Mouse (Mus musculus): ENCODE measurements around the gene Slc30a7. TPM values are rescaled to one million over a fixed set of nuclear protein-coding genes. Genes with fewer than 3 reads are reported as not detected.
"Not testable (repeated sequence)": the region's sequence is repeated elsewhere in the genome, so short reads cannot be mapped to it uniquely, and the experiment has no call there.

Slc30a7 gene
- total and polyA plus RNA-seq, 3 experiments: 8.1 to 19.1 TPM; not detected in 1

- DNase-seq (ENCODE audit: low read depth, low spot score): no peak
- Histone ChIP-seq H3K27ac (ENCODE audit: control insufficient read depth, low read depth, low read length) (no peak overlapping the region), H3K9ac (ENCODE audit: control insufficient read depth, low read depth, low read length, poor library complexity, severe bottlenecking) (no peak overlapping the region), H3K36me3 (ENCODE audit: control insufficient read depth in 1 of 2, insufficient read depth in 2 of 2, low read length in 2 of 2) (peaks cover 0 to 21% of the 10 kb centered on the region in 2 experiments; a peak in 3 of 4 replicates), H3K4me3 (ENCODE audit: control insufficient read depth in 1 of 2, insufficient read depth in 1 of 2, low read depth in 2 of 2, low read length in 2 of 2) (no peak overlapping the region), H3K27me3 (ENCODE audit: control insufficient read depth in 1 of 2, insufficient read depth in 2 of 2, low read length in 2 of 2) (no peaks in the 10 kb centered on the region), H3K4me1 (ENCODE audit: control insufficient read depth in 1 of 2, insufficient read depth in 2 of 2, low read length in 2 of 2) (no peaks in the 10 kb centered on the region), H3K9me3 (replicated peaks; ENCODE audit: insufficient read depth, low read length) (no peaks in the 10 kb centered on the region), H3K79me2 (ENCODE audit: control insufficient read depth, insufficient read depth, low read length, poor library complexity) (no peaks in the 10 kb centered on the region)
- TF ChIP-seq BHLHE40 (IDR thresholded peaks at IDR 0.05; ENCODE audit: borderline replicate concordance, low read depth, low read length) (no peak), MAZ (IDR thresholded peaks at IDR 0.05; ENCODE audit: low read depth, low read length) (no peak), POLR2AphosphoS2 (IDR thresholded peaks at IDR 0.05; ENCODE audit: low read length) (no peak), RCOR1 (IDR thresholded peaks at IDR 0.05; ENCODE audit: low read depth, low read length) (no peak), NRF1 (IDR thresholded peaks at IDR 0.05; ENCODE audit: insufficient read depth, low read depth, low read length, poor library complexity, severe bottlenecking) (no peak), EP300 (IDR thresholded peaks at IDR 0.05; ENCODE audit: low read depth in 1 of 2, low read length in 2 of 2) (no peak), ZMIZ1 (IDR thresholded peaks at IDR 0.05; ENCODE audit: low read depth, low read length) (no peak), POLR2AphosphoS5 (IDR thresholded peaks at IDR 0.05; ENCODE audit: borderline replicate concordance, low read depth, low read length) (no peak), POLR2A (IDR thresholded peaks at IDR 0.05; ENCODE audit: control insufficient read depth in 1 of 2, insufficient read depth in 1 of 2, low read depth in 1 of 2, low read length in 2 of 2, poor library complexity in 1 of 2) (no peak), JUND (IDR thresholded peaks at IDR 0.05; ENCODE audit: low read depth, low read length) (no peak), KAT2A (conservative IDR thresholded peaks at IDR 0.05; ENCODE audit: low read depth, low read length) (no peak), ZC3H11A (IDR thresholded peaks at IDR 0.05; ENCODE audit: low read depth, low read length) (no peak), ELF1 (IDR thresholded peaks at IDR 0.05; ENCODE audit: low read depth, low read length) (no peak), TAL1 (IDR thresholded peaks at IDR 0.05; ENCODE audit: low read length) (no peak), MXI1 (IDR thresholded peaks at IDR 0.05; ENCODE audit: low read depth, low read length) (no peak), ZNF384 (IDR thresholded peaks at IDR 0.05; ENCODE audit: low read depth, low read length) (no peak)
Observed at GRCm38 (mm10) chr3:115924401-115925190, 82.6 kb downstream of the Slc30a7 start.

DNA sequence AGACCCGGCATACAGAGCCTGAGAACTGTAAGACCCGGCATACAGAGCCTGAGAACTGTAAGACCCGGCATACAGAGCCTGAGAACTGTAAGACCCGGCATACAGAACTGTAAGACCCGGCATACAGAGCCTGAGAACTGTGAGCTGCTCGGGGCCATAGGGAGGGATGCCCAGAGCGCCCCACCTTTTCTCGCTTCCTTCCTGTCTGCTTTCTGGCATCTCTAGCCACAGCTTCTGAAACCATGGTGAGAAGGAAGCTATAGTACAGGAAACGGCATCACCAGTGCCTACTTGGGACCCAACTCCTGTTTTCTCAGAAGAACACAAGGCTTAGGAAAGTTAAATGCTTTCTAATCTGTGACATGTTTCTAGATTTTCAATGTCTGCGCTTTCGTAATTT, 99.8 kb downstream of the Slc30a7 start:
- not testable (repeated sequence) for H3K4me3 ChIP-seq (ENCODE audit: control insufficient read depth in 1 of 2, insufficient read depth in 1 of 2, low read depth in 2 of 2, low read length in 2 of 2); DNase-seq (ENCODE audit: low read depth, low spot score); H3K4me1 ChIP-seq (ENCODE audit: control insufficient read depth in 1 of 2, insufficient read depth in 2 of 2, low read length in 2 of 2); H3K9ac ChIP-seq (ENCODE audit: control insufficient read depth, low read depth, low read length, poor library complexity, severe bottlenecking); H3K27ac ChIP-seq (ENCODE audit: control insufficient read depth, low read depth, low read length); H3K9me3 ChIP-seq (replicated peaks; ENCODE audit: insufficient read depth, low read length); H3K27me3 ChIP-seq (ENCODE audit: control insufficient read depth in 1 of 2, insufficient read depth in 2 of 2, low read length in 2 of 2); H3K79me2 ChIP-seq (ENCODE audit: control insufficient read depth, insufficient read depth, low read length, poor library complexity)
- peaks cover 7 to 18% of the 10 kb centered on the region in 2 experiments for H3K36me3 ChIP-seq (ENCODE audit: control insufficient read depth in 1 of 2, insufficient read depth in 2 of 2, low read length in 2 of 2)

Data from MEL (cell line).